Mouse (Mus musculus): ENCODE measurements around the gene Zfp661.

DNA sequence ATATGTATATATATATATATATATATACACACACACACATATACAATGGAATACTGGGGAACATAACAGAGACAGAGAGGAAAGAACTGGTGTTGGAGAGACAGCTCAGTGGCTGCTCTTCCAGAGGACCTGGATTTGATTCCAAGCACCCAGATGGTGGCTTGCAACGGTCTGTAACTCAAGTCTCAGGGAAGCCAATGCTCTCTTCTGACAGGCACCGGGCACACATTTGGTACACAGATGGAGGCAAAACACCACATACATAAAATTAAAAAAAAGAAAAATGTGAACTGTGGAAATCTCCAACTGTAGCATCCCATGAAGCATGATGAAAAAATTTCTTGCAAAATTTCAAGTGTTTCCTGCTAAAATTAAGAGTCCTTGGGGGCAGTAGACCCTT is 37.9 kb upstream of the Zfp661 start:
- no peak for TF ChIP-seq CTCF (conservative IDR thresholded peaks at IDR 0.05; ENCODE audit: low read length)
- TF ChIP-seq NANOG (IDR thresholded peaks at IDR 0.05; ENCODE audit: borderline replicate concordance, low read length): no peak
- TF ChIP-seq POU5F1 (IDR thresholded peaks at IDR 0.05; ENCODE audit: borderline replicate concordance, low read length): no peak

Data from E14TG2a.4 (cell line).